17 mouse cellular contexts compared by ENCODE assay signal in the genomic region with DNA sequence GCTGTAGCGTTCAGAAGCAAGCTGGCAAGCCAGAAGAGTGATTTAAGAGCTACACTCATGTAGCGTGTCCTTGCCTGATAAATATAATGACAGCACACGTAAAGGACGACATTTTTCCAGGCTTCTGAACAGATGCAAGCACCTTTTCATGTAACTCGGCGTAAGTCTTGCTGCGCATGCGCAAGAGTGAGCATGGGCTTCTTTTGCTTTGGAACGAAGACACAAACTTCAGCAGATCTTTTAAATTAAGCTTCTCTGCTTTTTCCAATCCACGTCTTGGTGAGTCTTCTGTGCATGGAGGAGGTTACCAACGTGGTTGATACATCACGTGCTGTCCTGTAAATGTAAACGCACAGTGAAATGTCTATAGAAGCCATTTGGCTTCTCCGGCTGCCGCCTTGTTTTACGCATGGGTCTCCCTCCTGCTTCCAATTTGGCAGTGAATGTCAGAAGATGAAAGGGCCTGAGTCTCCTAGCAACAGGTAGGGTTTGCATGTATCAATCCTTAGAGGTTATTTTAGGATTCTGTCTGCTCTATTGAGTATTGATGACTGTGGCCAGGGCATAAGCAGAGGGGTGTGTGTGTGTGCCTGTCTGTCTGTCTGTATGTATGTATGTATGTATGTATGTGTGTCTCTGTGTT.
A peak's percentile ranks its signal among the peaks of the same experiment; 100 is the strongest.
DNase-seq lines count a peak whose midpoint lies in the region; ATAC-seq and TF ChIP-seq lines count a peak whose summit lies in the region.
"Had no signal": no experiment of that assay in that cellular context is flagged by ENCODE, and none has a peak within 500 bp of the region (broad histone marks: within the 10 kb centered on the region; RNA-seq: fewer than 3 reads in every experiment).

No protein-coding gene starts in this region.

- 61% methylated on average over 16 of the region's 16 CpGs for WGBS in forebrain, postnatal 0 days
- 74% methylated on average over 16 of the region's 16 CpGs for WGBS in forebrain, embryonic 13.5 days
- WGBS in embryonic facial prominence, embryonic 13.5 days: 59% methylated on average over 16 of the region's 16 CpGs

- H3K9me3 ChIP-seq in forebrain, postnatal 0 days (ENCODE audit: low read length): no peaks in the 10 kb centered on the region
- H3K9me3 ChIP-seq in forebrain, embryonic 13.5 days (replicated peaks): no peaks in the 10 kb centered on the region
- no peaks in the 10 kb centered on the region for H3K9me3 ChIP-seq in embryonic facial prominence, embryonic 13.5 days

- no peak for TF ChIP-seq CTCF in forebrain, postnatal 0 days (IDR thresholded peaks at IDR 0.05; ENCODE audit: low read depth)

- H3K27ac ChIP-seq in forebrain, postnatal 0 days (ENCODE audit: low read depth, low read length): no peak overlapping the region
- H3K27ac ChIP-seq in forebrain, embryonic 13.5 days: no peak overlapping the region
- no peak overlapping the region for H3K27ac ChIP-seq in embryonic facial prominence, embryonic 13.5 days
- H3K27ac ChIP-seq: heart, adult 2 months had no signal

- H3K4me2 ChIP-seq in forebrain, postnatal 0 days (ENCODE audit: low read depth): no peak overlapping the region
- H3K4me2 ChIP-seq in forebrain, embryonic 13.5 days: no peak overlapping the region
- peak overlapping the region; percentile 1; the same call in 1 of the 2 replicates for H3K4me2 ChIP-seq in embryonic facial prominence, embryonic 13.5 days
- H3K4me2 ChIP-seq: liver, embryonic 11.5 days; midbrain, embryonic 11.5 days had no signal

- H3K4me3 ChIP-seq in forebrain, postnatal 0 days (ENCODE audit: low read depth, low read length): no peak overlapping the region
- no peak overlapping the region for H3K4me3 ChIP-seq in forebrain, embryonic 13.5 days
- H3K4me3 ChIP-seq in embryonic facial prominence, embryonic 13.5 days: no peak overlapping the region
- H3K4me3 ChIP-seq: heart, adult 2 months had no signal

- ATAC-seq in forebrain, postnatal 0 days: peak; percentile 32; the same call in 1 of the 2 replicates
- ATAC-seq in forebrain, embryonic 13.5 days: no peak
- ATAC-seq in embryonic facial prominence, embryonic 13.5 days (ENCODE audit: insufficient number of reproducible peaks, insufficient read depth, low FRiP score, low TSS enrichment, low read depth): no peak
- ATAC-seq in erythroblast, adult 5-6 weeks (replicated peaks; ENCODE audit: low FRiP score, poor library complexity, severe bottlenecking): no peak
- ATAC-seq: forebrain, embryonic 14.5 days; intestine, embryonic 16.5 days; lung, postnatal 0 days had no signal

- DNase-seq in forebrain, postnatal 0 days: peak; percentile 52
- peak; percentile 24 for DNase-seq in layer of hippocampus, adult 9-10 months (ENCODE audit: low spot score)
- peak; percentile 57 to 72 for DNase-seq in right cerebral cortex, adult 2 months (ENCODE audit: low spot score in 2 of 2)
- no peak for DNase-seq in adrenal gland, adult 18-20 months (ENCODE audit: low spot score in 2 of 2)
- no peak for DNase-seq in lung, adult 18-20 months
- DNase-seq: cerebellum, adult 18-20 months; heart, adult 2 months; heart, postnatal 4 days; kidney, postnatal 25 days had no signal

- no peaks in the 10 kb centered on the region for H3K36me3 ChIP-seq in forebrain, postnatal 0 days (ENCODE audit: insufficient read depth)
- no peaks in the 10 kb centered on the region for H3K36me3 ChIP-seq in forebrain, embryonic 13.5 days (ENCODE audit: poor library complexity, severe bottlenecking)
- no peaks in the 10 kb centered on the region for H3K36me3 ChIP-seq in embryonic facial prominence, embryonic 13.5 days

- H3K27me3 ChIP-seq in forebrain, postnatal 0 days (ENCODE audit: insufficient read depth, low read length): no peaks in the 10 kb centered on the region
- H3K27me3 ChIP-seq in forebrain, embryonic 13.5 days: no peaks in the 10 kb centered on the region
- H3K27me3 ChIP-seq in embryonic facial prominence, embryonic 13.5 days: no peaks in the 10 kb centered on the region

- H3K9ac ChIP-seq in forebrain, postnatal 0 days: no peak overlapping the region
- no peak overlapping the region for H3K9ac ChIP-seq in forebrain, embryonic 13.5 days
- H3K9ac ChIP-seq in embryonic facial prominence, embryonic 13.5 days: no peak overlapping the region

- H3K4me1 ChIP-seq in forebrain, postnatal 0 days (ENCODE audit: insufficient read depth): no peaks in the 10 kb centered on the region
- no peaks in the 10 kb centered on the region for H3K4me1 ChIP-seq in forebrain, embryonic 13.5 days
- H3K4me1 ChIP-seq in embryonic facial prominence, embryonic 13.5 days: peaks cover 5% of the 10 kb centered on the region; the same call in 1 of the 2 replicates

Comparison
In these comparisons a context has a peak if more than half of its experiments do, and no peak if none do; other contexts are left out.
1. DNase-seq: peak in forebrain, postnatal 0 days (single experiment), layer of hippocampus, adult 9-10 months (single experiment) and right cerebral cortex, adult 2 months (2 of 2); none in adrenal gland, adult 18-20 months (0 of 2) and lung, adult 18-20 months (0 of 2).